Mouse (Mus musculus): ENCODE measurements around the gene Slc22a12.

Gene Slc22a12

GRCm38 (mm10) chr19:6494032-6494431 is 48.8 kb downstream of the Slc22a12 start:
- DNase-seq (ENCODE audit: low read depth, low spot score) = no peak

GRCm38 (mm10) chr19:6493219-6493618 is 49.6 kb downstream of the Slc22a12 start:
- no peak for DNase-seq (ENCODE audit: low read depth, low spot score)

DNA sequence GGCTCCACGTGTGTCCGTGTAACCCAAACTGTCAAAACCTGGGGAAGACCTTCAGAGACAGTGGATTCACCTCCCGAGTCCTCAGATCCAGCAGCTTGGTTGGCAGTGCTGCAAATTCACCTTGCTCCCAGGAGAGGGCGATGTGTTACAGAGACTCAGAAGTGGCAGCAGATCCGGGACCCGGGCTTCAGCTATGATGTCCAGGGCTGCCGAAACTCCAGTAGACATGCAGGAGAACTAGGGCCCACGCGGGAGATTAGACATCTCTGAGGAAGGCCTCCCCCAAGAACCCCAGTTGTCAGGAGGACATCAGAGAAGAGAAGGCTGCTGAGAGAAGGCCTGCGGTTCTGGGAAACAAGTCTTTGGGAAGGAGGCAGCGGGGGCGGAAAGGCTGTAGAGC is 50.7 kb downstream of the Slc22a12 start:
- peak; percentile 76 for DNase-seq (ENCODE audit: low read depth, low spot score)

- DNase-seq (ENCODE audit: low read depth, low spot score) = no peak
Observed at GRCm38 (mm10) chr19:6491538-6491937, 51.3 kb downstream of the Slc22a12 start.

DNA sequence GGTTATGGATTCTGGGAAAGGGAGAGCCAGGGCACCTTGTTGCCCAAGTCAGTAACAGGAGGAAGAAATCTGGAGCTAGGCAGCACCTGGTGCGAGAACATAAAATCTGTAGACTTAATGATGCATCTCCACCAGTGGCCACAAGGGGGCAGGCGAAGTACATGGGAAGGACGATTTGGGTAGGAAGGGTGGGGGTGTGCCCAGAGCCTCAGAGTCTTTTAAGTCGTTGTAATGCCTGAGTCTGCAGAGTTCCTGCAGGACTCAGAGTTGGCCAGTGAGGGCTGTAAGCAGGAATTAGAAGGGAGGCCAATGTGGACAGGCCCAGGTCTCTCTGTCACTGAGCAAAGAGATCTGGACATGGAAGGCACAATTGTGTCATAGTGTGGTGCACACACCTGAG is 53.8 kb downstream of the Slc22a12 start:
- DNase-seq (ENCODE audit: low read depth, low spot score) = peak; percentile 90

All from R1 (cell line).